Mouse (Mus musculus) cortical plate, adult 2 months (tissue): ENCODE data around the gene Ctnnd2.

Source experiments
- CTCF ChIP-seq: fragments of 200-500 bp; IDR thresholded peaks from 2 replicates; pipeline ENCODE4 v1.5.1; 2011; ENCODE audit warnings: mild to moderate bottlenecking, control low read depth, low read length; ENCODE audit not compliant: insufficient read depth; ENCODE audit errors: extremely low read depth
- POLR2A ChIP-seq: fragments of 200-500 bp; IDR thresholded peaks from 2 replicates; pipeline ENCODE4 v1.6.1; 2011; ENCODE audit warnings: mild to moderate bottlenecking, low read length, control low read depth; ENCODE audit not compliant: insufficient read depth; ENCODE audit errors: extremely low read depth

- no peak for TF ChIP-seq CTCF
- no peak for TF ChIP-seq POLR2A
These were observed 759.5 kb downstream of the Ctnnd2 start for GRCm38 (mm10) chr15:30931906-30932305.
